Mouse (Mus musculus) limb, embryonic 11.5 days (tissue): ENCODE measurements around the gene Ociad1. TPM values are rescaled to one million over a fixed set of nuclear protein-coding genes. Genes with fewer than 3 reads are reported as not detected.

Experiments used
- ATAC-seq: fragments of 200-750 bp; cut with Nextera tagmentation; 2 replicates; pipeline ENCODE4 v1.8.0; 2017; ENCODE audit warnings: low read depth; ENCODE audit not compliant: insufficient number of reproducible peaks, low FRiP score, low TSS enrichment
- DNase-seq: peaks from one replicate; pipeline ENCODE4 v3.0.0-alpha.2; 2015; ENCODE audit warnings: low spot score
- H3K27ac ChIP-seq: fragments of 300-500 bp; sonication (generic); replicated peaks from 2 replicates; pipeline ENCODE4 v1.5.1; 2014; ENCODE audit warnings: low read depth, mild to moderate bottlenecking, low read length
- H3K27me3 ChIP-seq: fragments of 300-500 bp; sonication (generic); 2 replicates; pipeline ENCODE4 v1.6.1; 2014; ENCODE audit warnings: mild to moderate bottlenecking, low read length, mixed read lengths; ENCODE audit not compliant: control insufficient read depth, insufficient read depth
- H3K36me3 ChIP-seq: fragments of 300-500 bp; sonication (generic); 2 replicates; pipeline ENCODE4 v1.6.1; 2014; ENCODE audit warnings: mild to moderate bottlenecking, low read length, moderate library complexity, mixed read lengths; ENCODE audit not compliant: control insufficient read depth, insufficient read depth
- H3K4me1 ChIP-seq: fragments of 300-500 bp; sonication (generic); 2 replicates; pipeline ENCODE4 v1.6.1; 2014; ENCODE audit warnings: low read length, mixed read lengths; ENCODE audit not compliant: control insufficient read depth, insufficient read depth
- H3K4me2 ChIP-seq: fragments of 300-500 bp; sonication (generic); 2 replicates; pipeline ENCODE4 v1.6.1; 2014; ENCODE audit warnings: low read depth, mild to moderate bottlenecking, moderate library complexity; ENCODE audit not compliant: severe bottlenecking
- H3K4me3 ChIP-seq: fragments of 300-500 bp; sonication (generic); 2 replicates; pipeline ENCODE4 v1.5.1; 2014; ENCODE audit warnings: low read depth, low read length
- H3K9ac ChIP-seq: fragments of 300-500 bp; sonication (generic); 2 replicates; pipeline ENCODE4 v1.6.1; 2014; ENCODE audit warnings: mild to moderate bottlenecking, low read length
- H3K9me3 ChIP-seq: fragments of 300-500 bp; sonication (generic); 2 replicates; pipeline ENCODE4 v1.6.1; 2016; ENCODE audit warnings: low read length; ENCODE audit not compliant: control insufficient read depth
- WGBS: fragments of 180-500 bp; shearing (Covaris S2); extraction: QIAGEN DNeasy Blood & Tissue Kit; methylation state at CpG from one replicate; pipeline ENCODE4 v1.1.7; 2014; 5-methylcytosine and 5-hydroxymethylcytosine counted together
- polyA plus RNA-seq: library from polyadenylated mRNA; unstranded; fragments of >200 nt; fragmentation: Nextera tagmentation; extraction: Ambion mirVana; gene quantifications from 2 replicates; pipeline ENCODE4 v1.2.1, GENCODE M21; 2014

Ociad1 gene
- polyA plus RNA-seq, 1 experiment from 2014 or later: 144 TPM

- 4% methylated on average over 40 of the region's 41 CpGs for WGBS
- Histone ChIP-seq H3K27me3 (no peaks in the 10 kb centered on the region), H3K27ac (no peak overlapping the region), H3K4me3 (peak overlapping the region; percentile 56), H3K4me1 (0 out of 2 replicates have a peak, but pooled peaks cover 7% of the 10 kb centered on the region), H3K9me3 (no peaks in the 10 kb centered on the region), H3K9ac (peak overlapping the region; percentile 71), H3K36me3 (no peaks in the 10 kb centered on the region), H3K4me2 (peak overlapping the region; percentile 84)
- peak; percentile 59 for DNase-seq
- ATAC-seq: peak; percentile 52; the same call in 1 of the 2 replicates
These were observed 45.6 kb downstream of the Ociad1 start for GRCm38 (mm10) chr5:73337961-73338831.

GRCm38 (mm10) chr5:73338832-73339163 lies 46.2 kb downstream of the Ociad1 start:
- peak; percentile 27; the same call in 1 of the 2 replicates for ATAC-seq
- Histone ChIP-seq H3K4me1 (0 out of 2 replicates have a peak, but pooled peaks cover 7% of the 10 kb centered on the region), H3K27me3 (no peaks in the 10 kb centered on the region), H3K9ac (peak overlapping the region; percentile 71), H3K36me3 (no peaks in the 10 kb centered on the region), H3K4me2 (peak overlapping the region; percentile 84), H3K9me3 (no peaks in the 10 kb centered on the region), H3K27ac (no peak overlapping the region), H3K4me3 (peak overlapping the region; percentile 56)
- DNase-seq: peak; percentile 34
- 56% methylated on average over 14 of the region's 14 CpGs for WGBS

GRCm38 (mm10) chr5:73339779-73340722 lies 47.5 kb downstream of the Ociad1 start:
- WGBS: 88% methylated on average over 9 of the region's 9 CpGs
- DNase-seq: no peak
- no peak for ATAC-seq

GRCm38 (mm10) chr5:73340723-73341235 lies 48.2 kb downstream of the Ociad1 start, which contains the start of gene Ociad2:
Ociad2 (minus strand) TSS chr5:73341028.
- no peak within 1 kb of the TSS for H3K27ac ChIP-seq
- DNase-seq (no peak), ATAC-seq (no peak)
- H3K4me1 ChIP-seq: 0 out of 2 replicates have a peak, but pooled peaks cover 7% of the 10 kb centered on the region
- no peak within 1 kb of the TSS for H3K9ac ChIP-seq
- H3K27me3 ChIP-seq: no peaks in the 10 kb centered on the region
- WGBS: 87% methylated on average over 8 of the region's 8 CpGs
- no peak within 1 kb of the TSS for H3K4me3 ChIP-seq
- H3K36me3 ChIP-seq: no peaks in the 10 kb centered on the region
- H3K4me2 ChIP-seq: no peak within 1 kb of the TSS
- H3K9me3 ChIP-seq: no peaks in the 10 kb centered on the region

More at GRCm38 (mm10) chr5:73339779-73340722, 47.5 kb downstream of the Ociad1 start:
- Histone ChIP-seq H3K9ac (no peak overlapping the region), H3K27me3 (no peaks in the 10 kb centered on the region), H3K4me2 (no peak overlapping the region), H3K9me3 (no peaks in the 10 kb centered on the region), H3K27ac (no peak overlapping the region), H3K4me1 (0 out of 2 replicates have a peak, but pooled peaks cover 7% of the 10 kb centered on the region), H3K4me3 (no peak overlapping the region), H3K36me3 (no peaks in the 10 kb centered on the region)

- 89% methylated on average over 22 of the region's 22 CpGs for WGBS
- H3K36me3 ChIP-seq: no peaks in the 10 kb centered on the region
- no peak for ATAC-seq
- no peak overlapping the region for H3K4me2 ChIP-seq
- DNase-seq: no peak
- no peaks in the 10 kb centered on the region for H3K9me3 ChIP-seq
- H3K4me1 ChIP-seq: 0 out of 2 replicates have a peak, but pooled peaks cover 3% of the 10 kb centered on the region
- H3K27me3 ChIP-seq: no peaks in the 10 kb centered on the region
- no peak overlapping the region for H3K9ac ChIP-seq
- H3K4me3 ChIP-seq: no peak overlapping the region
- H3K27ac ChIP-seq: no peak overlapping the region
These were observed 50.2 kb downstream of the Ociad1 start for GRCm38 (mm10) chr5:73342701-73343355.

GRCm38 (mm10) chr5:73344310-73344709 lies 51.7 kb downstream of the Ociad1 start:
- 85% methylated on average over 10 of the region's 10 CpGs for WGBS
- Histone ChIP-seq H3K9me3 (no peaks in the 10 kb centered on the region), H3K36me3 (no peaks in the 10 kb centered on the region), H3K9ac (no peak overlapping the region), H3K4me2 (no peak overlapping the region), H3K27ac (no peak overlapping the region), H3K4me3 (no peak overlapping the region), H3K4me1 (no peaks in the 10 kb centered on the region), H3K27me3 (no peaks in the 10 kb centered on the region)
- ATAC-seq: no peak
- DNase-seq: no peak

- ATAC-seq (no peak), DNase-seq (no peak)
- H3K9me3 ChIP-seq: no peaks in the 10 kb centered on the region
- WGBS: 87% methylated on average over 4 of the region's 4 CpGs
- no peak overlapping the region for H3K4me3 ChIP-seq
- H3K9ac ChIP-seq: no peak overlapping the region
- no peak overlapping the region for H3K27ac ChIP-seq
- H3K4me1 ChIP-seq: no peaks in the 10 kb centered on the region
- H3K36me3 ChIP-seq: no peaks in the 10 kb centered on the region
- no peaks in the 10 kb centered on the region for H3K27me3 ChIP-seq
- no peak overlapping the region for H3K4me2 ChIP-seq
These were observed 52.7 kb downstream of the Ociad1 start for GRCm38 (mm10) chr5:73345254-73345653.
